Mouse (Mus musculus) spleen, postnatal 10 days (tissue): ENCODE results near the gene Cyp2c29.
"Not testable (repeated sequence)": the region's sequence is repeated elsewhere in the genome, so short reads cannot be mapped to it uniquely, and the experiment has no call there.

Experiments
- DNase-seq, 2 experiments: peaks; one replicate each; pipeline ENCODE4 v3.0.0; 2021 to 2022; ENCODE audit warnings: low spot score in 2 of 2

Gene Cyp2c29

GRCm38 (mm10) chr19:39269105-39269504 lies at the start of gene Cyp2c29:
Gene Cyp2c29 (plus strand): TSS chr19:39269405.
- not testable (repeated sequence) for DNase-seq

GRCm38 (mm10) chr19:39267036-39267435 lies 2.2 kb upstream of the Cyp2c29 start:
- not testable (repeated sequence) for DNase-seq

DNA sequence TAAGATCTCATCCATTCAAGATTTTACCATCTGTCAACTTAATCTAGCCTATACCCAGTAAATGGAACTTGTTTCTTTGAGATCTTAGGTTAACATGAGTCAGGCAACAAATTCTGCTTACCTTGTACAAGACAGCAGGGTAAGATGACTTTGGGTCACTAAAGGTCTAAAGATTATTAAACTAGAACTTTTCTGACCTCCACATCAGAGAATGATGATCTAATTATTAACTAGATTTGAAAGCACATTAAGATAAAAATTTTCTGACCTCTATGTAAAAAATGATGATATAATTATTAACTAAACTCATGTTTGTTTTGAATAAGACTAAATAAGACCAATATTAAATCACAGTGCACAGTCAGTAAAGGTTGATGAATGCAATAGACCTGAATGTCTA lies 13.6 kb downstream of the Cyp2c29 start:
- DNase-seq = no peak

GRCm38 (mm10) chr19:39285637-39286036 lies 16.4 kb downstream of the Cyp2c29 start:
- no peak for DNase-seq

GRCm38 (mm10) chr19:39286825-39287224 lies 17.6 kb downstream of the Cyp2c29 start:
- DNase-seq = no peak

DNA sequence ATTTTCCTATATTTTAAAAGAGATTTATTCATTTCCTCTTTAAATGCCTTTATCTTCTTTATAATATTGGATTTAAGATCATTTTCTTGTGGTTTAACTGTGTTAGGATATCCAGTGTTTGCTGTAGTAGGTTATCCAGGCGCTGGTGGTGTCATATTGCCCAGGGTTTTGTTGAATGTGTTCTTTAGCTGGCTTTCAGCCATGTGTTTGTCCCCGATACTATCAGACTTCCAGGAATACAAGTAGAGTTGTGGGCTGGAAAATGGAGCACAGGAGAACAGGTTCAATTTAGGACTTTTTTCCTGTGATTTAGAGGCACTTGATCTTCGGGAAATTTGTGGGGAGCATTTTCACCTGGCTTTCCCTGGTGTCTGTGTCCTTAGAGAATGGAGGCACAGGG lies 19.8 kb downstream of the Cyp2c29 start:
- no peak for DNase-seq
